Mouse (Mus musculus) liver, embryonic 14.5 days (tissue): ENCODE measurements around the gene Mecom. TPM values are rescaled to one million over a fixed set of nuclear protein-coding genes. Genes with fewer than 3 reads are reported as not detected.

Source experiments
- ATAC-seq: fragments of 200-750 bp; cut with Nextera tagmentation; 2 replicates; pipeline ENCODE4 v1.8.0; 2017; ENCODE audit warnings: moderate number of reproducible peaks, mild to moderate bottlenecking, moderate library complexity; ENCODE audit not compliant: insufficient read depth
- DNase-seq, 3 experiments: peaks; one replicate each; pipeline ENCODE4 v3.0.0-alpha.2; 2012 to 2013; ENCODE audit warnings: low read depth in 3 of 3, low spot score in 3 of 3
- H3K27ac ChIP-seq: fragments of 300-500 bp; sonication (generic); 2 replicates; pipeline ENCODE4 v1.5.1; 2014; ENCODE audit warnings: moderate library complexity, mild to moderate bottlenecking, control low read depth, inconsistent platforms
- H3K27me3 ChIP-seq: fragments of 300-500 bp; sonication (generic); 2 replicates; pipeline ENCODE4 v1.6.1; 2014; ENCODE audit warnings: mild to moderate bottlenecking, low read length, moderate library complexity; ENCODE audit not compliant: control insufficient read depth, insufficient read depth
- H3K36me3 ChIP-seq: fragments of 300-500 bp; sonication (generic); replicated peaks from 2 replicates; pipeline ENCODE4 v1.6.1; 2014; ENCODE audit warnings: low read depth; ENCODE audit not compliant: control insufficient read depth, insufficient read depth
- H3K4me1 ChIP-seq, 2 experiments: fragments of 200-500 bp in 1 of 2; fragments of 300-500 bp in 1 of 2; sonication (generic) in 1 of 2; replicated peaks; 2 replicates each; pipeline ENCODE4 v1.6.1; 2012 to 2014; ENCODE audit warnings: antibody characterized with exemption in 1 of 2, inconsistent platforms in 1 of 2, low read length in 1 of 2; ENCODE audit not compliant: control insufficient read depth in 2 of 2, insufficient read depth in 2 of 2
- H3K4me2 ChIP-seq: fragments of 300-500 bp; sonication (generic); 2 replicates; pipeline ENCODE4 v1.6.1; 2014; ENCODE audit warnings: low read depth, mild to moderate bottlenecking, control low read depth, moderate library complexity
- H3K4me3 ChIP-seq, 2 experiments: fragments of 200-500 bp in 1 of 2; fragments of 300-500 bp in 1 of 2; sonication (generic) in 1 of 2; 2 replicates each; pipeline ENCODE4 v1.5.1; 2012 to 2014; ENCODE audit warnings: low read depth in 2 of 2, low read length in 2 of 2, mild to moderate bottlenecking in 2 of 2, control low read depth in 1 of 2, inconsistent platforms in 1 of 2, moderate library complexity in 1 of 2; ENCODE audit not compliant: insufficient read depth in 1 of 2
- H3K9ac ChIP-seq: fragments of 300-500 bp; sonication (generic); replicated peaks from 2 replicates; pipeline ENCODE4 v1.6.1; 2014; ENCODE audit warnings: mild to moderate bottlenecking, control low read depth, moderate library complexity
- H3K9me3 ChIP-seq: fragments of 300-500 bp; sonication (generic); 2 replicates; pipeline ENCODE4 v1.6.1; 2016; ENCODE audit warnings: low read length, mixed read lengths; ENCODE audit not compliant: control insufficient read depth
- CTCF ChIP-seq: IDR thresholded peaks from 2 replicates; pipeline ENCODE4 v1.5.1; 2016; ENCODE audit warnings: antibody characterized with exemption, low read depth, control low read depth
- EP300 ChIP-seq: IDR thresholded peaks from 2 replicates; pipeline ENCODE4 v1.6.1; 2016; ENCODE audit warnings: antibody characterized with exemption, low read depth
- WGBS: fragments of 180-500 bp; shearing (Covaris S2); extraction: QIAGEN DNeasy Blood & Tissue Kit; methylation state at CpG from one replicate; pipeline ENCODE4 v1.1.7; 2014; ENCODE audit not compliant: insufficient replicate concordance; 5-methylcytosine and 5-hydroxymethylcytosine counted together
- polyA plus RNA-seq, 2 experiments: library from polyadenylated mRNA; depleted of rRNA in 1 of 2; stranded (reverse) in 1 of 2; unstranded in 1 of 2; fragments of >200 nt; fragmentation: Nextera tagmentation in 1 of 2; extraction: Ambion mirVana in 1 of 2; gene quantifications; 2 replicates each; pipeline versions ENCODE4 v1.2.1 to v1.2.3; 2012 to 2014

The Mecom gene
- polyA plus RNA-seq, 2 experiments, result 0.67 to 0.75 TPM

DNA sequence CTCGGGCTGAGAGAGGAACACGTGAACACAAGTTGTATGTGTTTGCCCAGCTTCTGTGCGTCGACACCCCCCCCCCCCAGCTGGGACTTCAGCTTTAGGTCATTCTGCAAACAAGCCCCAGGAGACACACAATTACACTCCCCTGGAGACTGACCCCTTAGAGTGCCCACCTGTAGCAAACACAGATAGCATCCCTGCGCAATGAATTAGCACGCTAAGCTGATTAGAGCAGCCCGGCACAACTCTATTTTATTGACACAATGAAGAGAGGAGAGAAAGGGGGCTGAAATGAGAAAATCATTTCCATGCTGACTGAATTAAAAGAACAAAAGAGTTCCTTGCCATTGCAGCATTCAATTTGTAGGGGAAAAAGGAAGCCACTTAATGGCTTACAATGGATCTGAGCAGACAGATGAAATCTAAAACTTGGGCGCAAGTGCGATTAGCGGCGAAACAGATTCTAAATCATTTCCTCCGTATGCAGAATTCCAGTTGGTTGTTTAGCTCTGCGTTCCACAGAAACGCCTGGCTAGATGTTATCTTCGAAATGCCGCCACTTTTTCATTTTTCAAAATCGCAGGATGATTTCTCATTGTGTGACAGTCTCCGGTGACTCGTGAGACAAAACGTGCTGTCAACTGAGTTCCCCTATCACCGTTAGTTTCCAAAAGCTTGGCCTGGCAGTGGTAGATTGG is 328.5 kb downstream of the Mecom start:
- no peak overlapping the region for H3K4me2 ChIP-seq
- H3K27ac ChIP-seq, result no peak overlapping the region
- no peak overlapping the region for H3K9ac ChIP-seq
- DNase-seq, result no peak
- peaks cover 3% of the 10 kb centered on the region; the same call in 1 of the 2 replicates for H3K27me3 ChIP-seq
- no peaks in the 10 kb centered on the region for H3K4me1 ChIP-seq
- H3K4me3 ChIP-seq, result no peak overlapping the region
- no peaks in the 10 kb centered on the region for H3K36me3 ChIP-seq
- WGBS, result 13% methylated on average over 21 of the region's 21 CpGs
- TF ChIP-seq CTCF, result no peak
- TF ChIP-seq EP300, result no peak
- no peaks in the 10 kb centered on the region for H3K9me3 ChIP-seq
- no peak for ATAC-seq

DNA sequence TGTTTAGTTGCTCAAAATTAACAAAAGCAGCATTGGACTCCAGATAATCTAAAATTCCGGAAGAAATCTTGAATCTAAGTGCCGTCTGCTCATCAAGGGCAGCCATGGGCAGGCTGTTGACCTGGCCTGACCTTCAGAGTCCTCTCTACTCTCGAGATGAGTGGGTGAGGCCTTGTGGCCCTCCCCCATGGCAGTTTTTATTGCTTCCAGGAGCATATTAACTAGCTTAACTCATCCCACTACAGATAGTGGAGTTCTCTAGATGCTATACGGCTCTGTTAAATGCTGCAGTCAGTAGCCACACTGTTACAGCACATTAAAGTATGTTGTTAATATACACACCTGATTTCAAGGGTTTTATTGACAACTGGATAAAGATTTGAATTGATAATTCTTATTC is 333.2 kb downstream of the Mecom start:
- ATAC-seq, result no peak
- no peaks in the 10 kb centered on the region for H3K9me3 ChIP-seq
- no peak overlapping the region for H3K4me3 ChIP-seq
- DNase-seq, result no peak
- H3K9ac ChIP-seq, result no peak overlapping the region
- no peaks in the 10 kb centered on the region for H3K36me3 ChIP-seq
- H3K4me1 ChIP-seq, result no peaks in the 10 kb centered on the region
- no peak overlapping the region for H3K4me2 ChIP-seq
- TF ChIP-seq CTCF, result no peak
- no peak for TF ChIP-seq EP300
- peaks cover 3% of the 10 kb centered on the region; the same call in 1 of the 2 replicates for H3K27me3 ChIP-seq
- H3K27ac ChIP-seq, result no peak overlapping the region
- WGBS, result 50% methylated on average over 4 of the region's 4 CpGs

DNA sequence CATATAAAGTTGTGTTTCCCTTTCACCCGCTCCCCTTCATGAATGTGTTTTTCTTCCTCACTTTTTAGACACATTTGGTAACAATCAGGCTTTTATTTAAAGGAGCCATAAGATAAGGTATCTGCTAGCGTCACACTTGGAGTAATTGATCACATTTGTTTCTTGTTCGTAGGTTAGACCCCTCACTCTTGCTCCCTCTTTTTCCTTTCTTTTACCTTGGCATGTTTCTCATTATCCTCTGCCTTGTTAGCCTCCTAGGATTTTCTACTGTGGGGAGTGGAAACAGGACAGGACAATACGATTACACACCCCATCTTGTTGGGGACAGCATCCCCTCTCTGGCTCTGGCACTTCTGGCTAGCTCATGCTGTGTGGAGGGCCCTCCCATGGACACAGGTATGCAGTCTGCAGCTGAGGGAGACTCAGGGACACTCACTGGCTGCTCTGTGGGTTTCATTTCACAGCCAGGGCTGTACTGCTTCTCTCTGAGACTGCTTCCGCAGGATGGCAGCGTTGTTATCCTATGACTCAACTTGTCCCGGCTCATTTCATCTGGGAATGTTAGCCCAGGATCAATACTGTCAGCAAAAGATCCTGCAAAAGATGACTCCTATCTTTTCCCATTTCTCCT is 334.2 kb downstream of the Mecom start:
- Histone ChIP-seq H3K9ac (no peak overlapping the region), H3K4me1 (no peaks in the 10 kb centered on the region), H3K27me3 (no peaks in the 10 kb centered on the region; the same call in 1 of the 2 replicates), H3K36me3 (no peaks in the 10 kb centered on the region), H3K9me3 (no peaks in the 10 kb centered on the region), H3K27ac (no peak overlapping the region), H3K4me3 (no peak overlapping the region), H3K4me2 (no peak overlapping the region)
- DNase-seq (no peak), ATAC-seq (no peak)
- no peak for TF ChIP-seq CTCF
- TF ChIP-seq EP300, result no peak
- 42% methylated on average over 7 of the region's 7 CpGs for WGBS

DNA sequence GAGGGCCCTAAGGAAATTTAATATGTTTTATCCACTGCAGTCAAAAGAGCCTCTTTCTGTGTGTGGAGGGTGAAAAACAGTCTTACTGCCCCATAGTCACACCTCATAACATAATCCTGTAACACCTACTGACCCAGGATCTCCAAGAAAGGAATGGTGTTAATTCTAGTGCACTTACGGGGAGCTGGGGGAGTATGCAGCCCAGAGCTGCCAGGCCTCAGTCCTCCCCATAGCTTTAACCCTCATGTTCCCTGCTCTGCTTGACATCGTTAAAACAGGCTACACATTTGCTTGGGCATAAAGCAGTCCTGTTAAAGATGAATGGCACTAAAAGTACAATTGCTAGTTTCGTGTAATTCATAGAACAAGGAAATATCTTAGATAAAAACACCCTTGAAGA is 335.0 kb downstream of the Mecom start:
- no peak overlapping the region for H3K4me3 ChIP-seq
- H3K9me3 ChIP-seq, result no peaks in the 10 kb centered on the region
- H3K27me3 ChIP-seq, result no peaks in the 10 kb centered on the region
- 67% methylated on average over 3 of the region's 3 CpGs for WGBS
- no peaks in the 10 kb centered on the region for H3K36me3 ChIP-seq
- DNase-seq (no peak), ATAC-seq (no peak)
- H3K27ac ChIP-seq, result no peak overlapping the region
- no peak for TF ChIP-seq CTCF
- TF ChIP-seq EP300, result no peak
- no peak overlapping the region for H3K9ac ChIP-seq
- H3K4me2 ChIP-seq, result no peak overlapping the region
- no peaks in the 10 kb centered on the region for H3K4me1 ChIP-seq

DNA sequence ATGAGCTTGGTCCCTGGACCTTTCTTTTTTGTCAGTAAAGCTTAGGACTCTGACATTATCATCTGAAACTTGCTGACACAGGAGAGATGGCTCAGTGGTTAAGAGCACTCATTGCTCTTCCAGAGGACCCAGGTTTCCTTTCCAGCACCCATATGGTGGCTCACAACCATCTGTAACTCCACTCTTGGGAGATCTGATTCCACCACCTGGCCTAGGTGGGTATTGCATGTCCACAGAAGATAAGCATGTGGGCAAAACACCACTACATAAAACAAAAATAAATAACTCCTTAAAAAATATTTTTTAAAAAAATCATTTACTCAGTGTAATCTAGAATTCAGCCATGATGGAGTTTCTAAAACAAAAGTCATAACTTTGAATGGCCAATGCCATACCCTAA is 338.7 kb downstream of the Mecom start:
- H3K9ac ChIP-seq, result no peak overlapping the region
- no peaks in the 10 kb centered on the region for H3K27me3 ChIP-seq
- TF ChIP-seq EP300 (no peak), CTCF (0 out of 2 replicates have a peak, but pooled peaks have one; percentile 10)
- no peaks in the 10 kb centered on the region for H3K4me1 ChIP-seq
- no peaks in the 10 kb centered on the region for H3K9me3 ChIP-seq
- no peak for ATAC-seq
- no peak overlapping the region for H3K27ac ChIP-seq
- no peak for DNase-seq
- no peak overlapping the region for H3K4me3 ChIP-seq
- no peak overlapping the region for H3K4me2 ChIP-seq
- H3K36me3 ChIP-seq, result no peaks in the 10 kb centered on the region
